Mouse (Mus musculus): ENCODE measurements around the gene Rgr. TPM values are rescaled to one million over a fixed set of nuclear protein-coding genes. Genes with fewer than 3 reads are reported as not detected.
A peak's percentile ranks its signal among the peaks of the same experiment; 100 is the strongest.
"Not testable (repeated sequence)": the region's sequence is repeated elsewhere in the genome, so short reads cannot be mapped to it uniquely, and the experiment has no call there.

The Rgr gene
- polyA plus RNA-seq, 1 experiment from 2014 or later: not detected

DNA sequence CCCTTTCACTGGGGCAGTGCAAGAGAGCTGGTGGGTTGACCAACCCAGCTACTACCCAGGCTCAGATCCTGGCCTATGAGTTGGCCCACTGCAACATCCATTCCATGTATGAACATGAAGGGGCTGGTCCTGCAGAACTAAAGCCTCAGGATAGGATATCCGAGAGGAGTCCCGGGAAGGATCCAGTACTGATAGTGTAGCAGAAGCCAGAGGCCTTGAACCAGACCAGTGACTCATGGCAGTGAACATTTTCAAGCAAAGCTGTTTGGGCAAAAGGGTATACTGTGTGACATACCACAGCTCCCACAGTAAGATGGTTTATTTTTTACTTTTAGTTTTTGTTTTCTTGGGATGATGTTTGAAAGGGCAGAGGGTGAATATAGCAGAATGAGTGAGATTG lies 39.1 kb downstream of the Rgr start:
- Histone ChIP-seq H3K27me3 (replicated peaks; ENCODE audit: control insufficient read depth, insufficient read depth, low read length) (no peaks in the 10 kb centered on the region), H3K9me3 (ENCODE audit: control insufficient read depth, low read length) (no peaks in the 10 kb centered on the region), H3K4me3 (ENCODE audit: low read length) (no peak overlapping the region), H3K9ac (ENCODE audit: low read depth, low read length) (no peak overlapping the region), H3K4me1 (ENCODE audit: control insufficient read depth, insufficient read depth, low read length) (no peaks in the 10 kb centered on the region), H3K36me3 (ENCODE audit: control insufficient read depth, insufficient read depth, low read length) (no peaks in the 10 kb centered on the region), H3K27ac (ENCODE audit: low read length) (no peak overlapping the region), H3K4me2 (ENCODE audit: low read depth, low read length) (no peak overlapping the region)
- WGBS: 84% methylated on average over 2 of the region's 2 CpGs
- no peak for ATAC-seq

DNA sequence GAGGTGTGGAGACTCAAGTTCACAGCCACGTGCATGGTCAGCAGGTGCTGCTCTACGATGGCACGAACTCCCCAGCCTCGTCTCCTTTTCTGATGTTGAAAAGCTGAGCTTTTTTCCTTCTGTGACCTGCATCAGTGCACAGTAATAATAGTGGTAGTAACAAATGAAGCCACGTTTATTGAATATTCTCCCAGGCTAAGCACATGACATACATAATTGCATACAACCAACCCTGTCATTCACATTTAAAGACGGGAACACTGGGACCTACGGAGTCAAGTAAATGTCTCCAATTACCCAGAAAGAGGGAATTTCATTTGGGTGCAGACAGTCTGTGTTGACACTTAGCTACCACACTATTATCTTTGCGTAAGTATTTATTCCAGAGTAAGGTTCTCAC lies 42.3 kb downstream of the Rgr start:
- no peak for ATAC-seq
- H3K9ac ChIP-seq (ENCODE audit: low read depth, low read length): no peak overlapping the region
- no peaks in the 10 kb centered on the region for H3K27me3 ChIP-seq (replicated peaks; ENCODE audit: control insufficient read depth, insufficient read depth, low read length)
- H3K9me3 ChIP-seq (ENCODE audit: control insufficient read depth, low read length): no peaks in the 10 kb centered on the region
- H3K27ac ChIP-seq (ENCODE audit: low read length): no peak overlapping the region
- no peak overlapping the region for H3K4me2 ChIP-seq (ENCODE audit: low read depth, low read length)
- WGBS: 77% methylated on average over 8 of the region's 8 CpGs
- H3K4me1 ChIP-seq (ENCODE audit: control insufficient read depth, insufficient read depth, low read length): no peaks in the 10 kb centered on the region
- H3K36me3 ChIP-seq (ENCODE audit: control insufficient read depth, insufficient read depth, low read length): no peaks in the 10 kb centered on the region
- no peak overlapping the region for H3K4me3 ChIP-seq (ENCODE audit: low read length)

DNA sequence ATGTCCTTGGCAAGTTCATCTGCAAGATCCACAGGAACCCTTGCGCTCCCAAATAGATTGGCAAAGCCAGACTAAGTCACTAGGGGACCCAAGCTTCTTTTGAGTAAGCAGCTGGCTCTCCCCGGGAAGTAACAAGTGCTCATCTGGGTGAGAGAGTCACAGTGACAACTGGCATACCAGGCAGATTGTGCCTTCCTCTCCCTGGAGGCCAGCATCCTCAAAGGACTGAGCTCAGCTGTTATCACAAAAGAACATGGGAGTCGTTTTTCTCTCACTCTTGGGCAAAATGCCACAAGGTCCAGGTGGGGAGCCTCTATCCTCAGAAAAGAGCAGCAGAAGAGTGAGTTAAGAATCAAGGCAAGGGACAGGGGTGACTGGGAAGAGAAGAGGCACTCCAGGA lies 42.9 kb downstream of the Rgr start:
- WGBS: 35% methylated on average over 3 of the region's 3 CpGs
- Histone ChIP-seq H3K9ac (ENCODE audit: low read depth, low read length) (no peak overlapping the region), H3K9me3 (ENCODE audit: control insufficient read depth, low read length) (no peaks in the 10 kb centered on the region), H3K27ac (ENCODE audit: low read length) (no peak overlapping the region), H3K27me3 (replicated peaks; ENCODE audit: control insufficient read depth, insufficient read depth, low read length) (no peaks in the 10 kb centered on the region), H3K4me1 (ENCODE audit: control insufficient read depth, insufficient read depth, low read length) (no peaks in the 10 kb centered on the region), H3K36me3 (ENCODE audit: control insufficient read depth, insufficient read depth, low read length) (no peaks in the 10 kb centered on the region), H3K4me2 (ENCODE audit: low read depth, low read length) (no peak overlapping the region), H3K4me3 (ENCODE audit: low read length) (no peak overlapping the region)
- ATAC-seq: no peak

DNA sequence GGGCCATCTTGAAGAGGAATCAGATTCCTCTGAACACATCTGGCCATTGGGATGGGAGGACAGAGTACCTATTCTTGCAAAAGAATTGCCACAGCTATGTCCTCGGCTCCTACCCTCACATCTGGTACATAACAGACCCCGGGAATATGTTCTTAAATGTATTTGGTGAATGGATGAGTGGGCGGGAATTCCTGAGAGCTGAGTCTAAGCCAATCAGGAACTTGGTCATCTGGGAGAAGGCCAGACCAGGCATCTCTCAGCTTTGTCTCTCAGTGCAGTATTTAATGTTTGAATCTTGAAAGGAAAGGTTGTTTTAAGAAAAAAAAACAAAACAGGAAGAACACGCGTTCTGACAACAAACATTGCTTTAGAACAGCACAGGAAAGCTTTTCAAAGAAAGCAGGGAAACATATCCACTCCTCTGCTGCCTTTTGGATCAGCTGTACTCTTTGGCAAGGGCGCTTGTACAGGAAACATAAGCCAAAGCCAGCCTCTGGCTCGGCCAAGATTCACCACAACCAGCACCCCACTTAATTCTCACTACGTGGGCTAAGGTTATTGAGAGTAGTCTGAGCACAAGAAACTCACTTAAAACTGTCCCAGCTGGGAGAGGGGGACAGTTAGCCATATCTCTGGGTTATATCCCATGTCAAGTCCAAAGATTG lies 45.2 kb downstream of the Rgr start:
- Histone ChIP-seq H3K4me1 (ENCODE audit: control insufficient read depth, insufficient read depth, low read length) (no peaks in the 10 kb centered on the region), H3K9me3 (ENCODE audit: control insufficient read depth, low read length) (no peaks in the 10 kb centered on the region), H3K27me3 (replicated peaks; ENCODE audit: control insufficient read depth, insufficient read depth, low read length) (no peaks in the 10 kb centered on the region), H3K27ac (ENCODE audit: low read length) (no peak overlapping the region), H3K4me3 (ENCODE audit: low read length) (no peak overlapping the region), H3K4me2 (ENCODE audit: low read depth, low read length) (no peak overlapping the region), H3K36me3 (ENCODE audit: control insufficient read depth, insufficient read depth, low read length) (no peaks in the 10 kb centered on the region), H3K9ac (ENCODE audit: low read depth, low read length) (no peak overlapping the region)
- no peak for ATAC-seq
- 76% methylated on average over 8 of the region's 8 CpGs for WGBS

DNA sequence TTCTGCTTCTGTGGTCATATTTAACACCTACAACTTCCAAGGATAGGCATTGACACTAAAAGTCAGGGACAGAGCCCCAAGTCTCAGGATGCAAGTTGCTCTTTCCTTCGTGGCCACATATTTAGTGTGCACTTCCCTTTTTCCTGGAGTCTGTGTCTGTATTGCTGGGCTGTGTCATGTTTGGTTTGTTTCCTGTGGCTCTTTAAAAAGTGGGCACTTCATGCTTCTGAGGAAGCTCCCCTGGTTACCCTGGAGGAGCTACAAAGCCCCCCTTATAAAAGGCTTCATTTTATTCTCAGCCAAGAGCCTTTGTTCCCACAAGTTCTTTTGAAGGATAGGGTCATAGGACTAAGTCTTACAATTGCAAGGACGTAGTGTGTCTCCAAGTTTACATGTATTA lies 45.9 kb downstream of the Rgr start:
- Histone ChIP-seq H3K4me1 (ENCODE audit: control insufficient read depth, insufficient read depth, low read length) (no peaks in the 10 kb centered on the region), H3K9ac (ENCODE audit: low read depth, low read length) (no peak overlapping the region), H3K27ac (ENCODE audit: low read length) (no peak overlapping the region), H3K9me3 (ENCODE audit: control insufficient read depth, low read length) (no peaks in the 10 kb centered on the region), H3K4me3 (ENCODE audit: low read length) (no peak overlapping the region), H3K36me3 (ENCODE audit: control insufficient read depth, insufficient read depth, low read length) (no peaks in the 10 kb centered on the region), H3K4me2 (ENCODE audit: low read depth, low read length) (no peak overlapping the region), H3K27me3 (replicated peaks; ENCODE audit: control insufficient read depth, insufficient read depth, low read length) (no peaks in the 10 kb centered on the region)
- 73% methylated on average over 2 of the region's 2 CpGs for WGBS
- no peak for ATAC-seq

DNA sequence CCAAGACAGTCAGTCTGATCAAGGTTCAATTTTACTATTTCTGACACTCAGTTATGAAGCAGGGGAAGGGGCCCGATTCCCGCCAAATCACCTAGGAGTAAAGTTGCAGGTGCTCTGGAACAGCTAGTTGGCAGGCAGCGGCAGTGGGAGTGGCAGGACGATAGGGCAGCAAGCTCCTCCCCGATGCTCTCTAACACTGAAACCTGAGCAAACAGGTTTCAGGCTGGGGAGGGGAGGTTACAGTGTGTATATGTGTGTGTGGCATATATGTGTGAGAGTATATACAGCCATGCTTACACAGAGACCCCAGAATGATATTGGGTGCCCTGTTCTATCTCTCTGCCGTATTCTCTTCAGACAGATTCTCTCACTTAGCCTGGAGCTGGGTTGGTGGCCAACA lies 48.0 kb downstream of the Rgr start:
- ATAC-seq: peak; percentile 67
- not testable (repeated sequence) for H3K4me1 ChIP-seq (ENCODE audit: control insufficient read depth, insufficient read depth, low read length); H3K36me3 ChIP-seq (ENCODE audit: control insufficient read depth, insufficient read depth, low read length); H3K27ac ChIP-seq (ENCODE audit: low read length); H3K9me3 ChIP-seq (ENCODE audit: control insufficient read depth, low read length); H3K4me3 ChIP-seq (ENCODE audit: low read length); H3K4me2 ChIP-seq (ENCODE audit: low read depth, low read length); H3K9ac ChIP-seq (ENCODE audit: low read depth, low read length); H3K27me3 ChIP-seq (replicated peaks; ENCODE audit: control insufficient read depth, insufficient read depth, low read length)
- WGBS: 59% methylated on average over 6 of the region's 6 CpGs

DNA sequence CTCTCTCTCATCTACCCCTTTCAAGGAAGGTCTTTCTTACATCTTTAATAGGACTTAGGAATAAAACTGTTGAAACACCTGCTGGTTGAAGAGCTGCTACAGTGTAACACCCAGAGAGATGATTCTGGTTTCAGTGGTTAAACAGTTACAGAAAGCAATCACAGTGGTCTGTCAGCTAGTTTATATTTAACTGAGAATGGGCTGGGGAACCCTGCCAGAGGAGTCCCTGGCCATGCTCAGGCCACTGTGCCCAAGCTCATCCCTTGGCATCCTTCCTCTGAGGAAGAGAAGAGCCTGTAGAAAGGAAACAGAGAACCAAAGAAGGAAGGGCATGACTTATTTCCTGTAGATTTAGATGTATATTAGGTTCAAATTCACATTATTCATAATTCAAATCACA lies 59.0 kb downstream of the Rgr start:
- peak; percentile 84 for ATAC-seq
- Histone ChIP-seq H3K9me3 (ENCODE audit: control insufficient read depth, low read length) (no peaks in the 10 kb centered on the region), H3K4me2 (ENCODE audit: low read depth, low read length) (no peak overlapping the region), H3K36me3 (ENCODE audit: control insufficient read depth, insufficient read depth, low read length) (no peaks in the 10 kb centered on the region), H3K4me1 (ENCODE audit: control insufficient read depth, insufficient read depth, low read length) (no peaks in the 10 kb centered on the region), H3K9ac (ENCODE audit: low read depth, low read length) (no peak overlapping the region), H3K4me3 (ENCODE audit: low read length) (no peak overlapping the region), H3K27me3 (replicated peaks; ENCODE audit: control insufficient read depth, insufficient read depth, low read length) (no peaks in the 10 kb centered on the region), H3K27ac (ENCODE audit: low read length) (no peak overlapping the region)

DNA sequence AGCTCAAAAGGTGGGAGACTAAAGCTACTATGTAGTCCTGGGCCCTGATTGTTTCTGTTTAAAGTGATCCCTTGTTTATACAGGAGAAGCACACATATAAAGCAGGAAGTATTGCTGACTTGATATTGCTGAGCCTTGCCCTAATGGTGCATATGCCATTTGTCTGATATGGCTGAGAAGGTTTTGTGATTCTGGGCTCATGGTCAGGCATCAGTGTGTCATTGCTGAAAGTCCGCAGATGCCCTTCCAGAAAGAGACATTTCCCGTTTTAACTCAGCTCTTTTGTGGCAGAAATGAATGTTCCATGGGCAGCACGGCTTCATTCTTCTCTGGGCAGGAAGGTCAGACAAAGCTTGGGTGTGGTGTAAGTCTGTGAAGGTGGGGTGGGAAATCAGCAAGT lies 63.1 kb downstream of the Rgr start:
- H3K4me3 ChIP-seq (ENCODE audit: low read length): no peak overlapping the region
- no peak overlapping the region for H3K4me2 ChIP-seq (ENCODE audit: low read depth, low read length)
- 80% methylated on average over 3 of the region's 3 CpGs for WGBS
- no peaks in the 10 kb centered on the region for H3K4me1 ChIP-seq (ENCODE audit: control insufficient read depth, insufficient read depth, low read length)
- no peak for ATAC-seq
- H3K36me3 ChIP-seq (ENCODE audit: control insufficient read depth, insufficient read depth, low read length): no peaks in the 10 kb centered on the region
- H3K27ac ChIP-seq (ENCODE audit: low read length): no peak overlapping the region
- no peaks in the 10 kb centered on the region for H3K27me3 ChIP-seq (replicated peaks; ENCODE audit: control insufficient read depth, insufficient read depth, low read length)
- no peaks in the 10 kb centered on the region for H3K9me3 ChIP-seq (ENCODE audit: control insufficient read depth, low read length)
- H3K9ac ChIP-seq (ENCODE audit: low read depth, low read length): no peak overlapping the region
